Mouse (Mus musculus): Measurements from ENCODE around the gene Tmem135. TPM values are rescaled to one million over a fixed set of nuclear protein-coding genes. Genes with fewer than 3 reads are reported as not detected.

The Tmem135 gene
- 10 to 100 TPM; 49.4 to 51.3 TPM for total RNA-seq (2021)
- long read RNA-seq, experiment 1, transcript Tmem135-201 (15 exons, 3,700 nt), result major isoform, 39 of 50 reads
- long read RNA-seq, experiment 1, partial matches to known transcripts, result 4 of 50 reads
- long read RNA-seq, experiment 1, other reads (novel, unspliced or antisense), result 7 of 50 reads
- long read RNA-seq, experiment 2, transcript Tmem135-201 (15 exons, 3,700 nt), result major isoform, 35 of 41 reads
- long read RNA-seq, experiment 2, partial matches to known transcripts, result 3 of 41 reads
- long read RNA-seq, experiment 2, other reads (novel, unspliced or antisense), result 2 of 41 reads

GRCm38 (mm10) chr7:89404081-89404733, at the start of gene Tmem135, which contains the start of gene Fzd4:
Tmem135 (minus strand) TSS chr7:89404222.
Fzd4 (plus strand) TSS chr7:89404355.
- DNase-seq, result peak; percentile 95 to 97
- intact Hi-C loops (cut with DNase I), result loop anchor here (5.0 kb wide), 1 partner anchor 67 kb away; no protein-coding TSS in a partner anchor

DNA sequence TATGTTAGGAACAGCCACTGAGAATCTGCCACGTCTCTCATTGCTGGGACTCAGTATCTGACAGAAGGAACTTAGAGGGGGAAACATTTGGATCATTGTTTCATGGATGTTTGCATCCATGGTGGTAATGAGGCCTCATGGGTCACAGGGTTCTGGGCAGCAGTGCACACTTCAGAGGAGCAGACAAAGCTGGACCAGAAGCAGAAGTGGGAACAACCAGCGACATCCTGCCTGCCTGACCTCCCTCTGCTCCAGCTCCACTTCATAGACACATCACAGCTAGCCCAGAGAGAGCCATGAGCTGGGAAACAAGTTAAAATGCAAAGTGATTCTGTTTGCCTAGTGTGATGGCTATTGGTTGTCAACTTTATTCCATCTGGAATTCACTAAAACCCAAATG, 46.3 kb upstream of the Tmem135 start:
- intact Hi-C loops (cut with DNase I), result no loop called here

GRCm38 (mm10) chr7:89445137-89445536, 41.1 kb upstream of the Tmem135 start:
- intact Hi-C loops (cut with DNase I), result no loop called here
- no peak for DNase-seq

More for the DNA sequence above, 46.3 kb upstream of the Tmem135 start:
- no peak for DNase-seq

DNA sequence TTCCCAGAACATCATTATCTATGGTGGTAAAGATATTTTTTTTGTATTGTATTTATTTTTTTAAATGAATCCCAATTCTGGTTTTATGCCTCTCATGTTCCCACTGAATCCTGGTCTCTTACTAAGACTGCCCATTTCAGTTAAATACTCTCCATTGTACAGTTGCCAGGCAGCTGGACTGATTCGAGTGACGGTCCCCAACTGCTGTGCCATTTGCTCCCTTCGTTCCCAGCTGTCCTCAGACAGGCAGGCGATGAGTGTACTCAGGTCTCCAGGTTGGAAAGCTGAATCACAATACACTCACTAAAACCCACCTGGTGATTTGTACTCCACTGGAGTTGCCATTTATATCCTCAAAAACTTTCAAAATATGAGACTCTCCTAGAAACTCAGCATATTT, 38.2 kb upstream of the Tmem135 start:
- no peak for DNase-seq

GRCm38 (mm10) chr7:89441291-89441690, 37.3 kb upstream of the Tmem135 start:
- intact Hi-C loops (cut with DNase I), result no loop called here
- no peak for DNase-seq

More for the DNA sequence above, 38.2 kb upstream of the Tmem135 start:
- intact Hi-C loops (cut with DNase I), result no loop called here

- intact Hi-C loops (cut with DNase I), result no loop called here
- peak; percentile 51 to 71 for DNase-seq
Measured at GRCm38 (mm10) chr7:89437589-89437988, 33.6 kb upstream of the Tmem135 start.

DNA sequence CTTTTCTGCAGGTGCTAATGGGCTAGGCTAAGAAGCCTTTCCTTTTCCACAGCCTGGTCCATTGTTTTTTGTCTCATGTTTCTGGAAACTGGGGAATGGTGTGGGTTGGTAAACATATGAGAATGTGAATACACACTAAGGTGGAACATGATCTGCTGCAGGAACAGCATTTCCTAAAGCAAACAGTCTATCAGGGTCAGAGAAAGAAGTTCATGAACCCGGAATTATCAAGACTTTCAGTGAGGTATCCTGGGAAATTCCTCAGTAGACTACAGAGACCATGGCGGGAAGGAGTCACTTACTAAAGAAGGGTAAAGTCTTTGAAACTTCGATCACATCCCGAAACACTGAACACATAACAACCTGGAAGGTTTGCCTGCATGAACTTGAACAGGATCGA, 32.4 kb upstream of the Tmem135 start:
- DNase-seq, result no peak
- intact Hi-C loops (cut with DNase I), result no loop called here

- intact Hi-C loops (cut with DNase I), result no loop called here
- DNase-seq, result no peak
Measured at GRCm38 (mm10) chr7:89433893-89434616, 30.0 kb upstream of the Tmem135 start.

DNA sequence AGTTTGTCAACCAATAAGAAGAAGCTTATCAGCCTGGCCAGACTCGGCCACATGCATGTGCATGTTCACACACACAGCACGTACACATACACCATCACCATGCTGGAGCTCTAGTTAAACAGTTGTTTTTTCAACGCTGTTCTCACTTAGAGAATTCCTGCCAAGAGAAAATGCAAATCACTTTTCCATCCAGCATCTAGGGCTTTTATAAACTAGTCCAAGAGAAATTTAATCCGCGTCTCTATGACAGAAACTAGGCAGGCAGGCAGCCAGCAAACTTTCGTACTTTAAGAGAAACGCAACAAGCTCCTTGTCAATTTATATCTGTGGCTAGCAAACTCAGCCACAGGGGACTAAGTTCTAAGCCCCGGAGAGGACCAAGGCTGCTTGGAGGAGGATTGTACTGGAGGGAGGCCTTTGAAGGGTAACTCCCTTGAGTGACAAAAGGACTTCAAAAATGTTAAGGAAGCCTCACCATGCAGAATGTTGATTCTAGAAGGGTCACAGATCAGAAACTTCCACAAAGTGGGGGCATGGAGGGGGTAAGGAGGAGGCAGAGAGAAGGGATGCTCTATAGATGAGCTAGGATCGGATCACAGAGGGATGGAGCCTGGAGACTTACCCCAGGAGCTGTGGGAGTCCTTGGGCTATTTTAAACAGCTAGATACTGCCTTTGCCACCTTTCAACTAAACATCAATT, 29.3 kb upstream of the Tmem135 start:
- no peak for DNase-seq
- intact Hi-C loops (cut with DNase I), result no loop called here

DNA sequence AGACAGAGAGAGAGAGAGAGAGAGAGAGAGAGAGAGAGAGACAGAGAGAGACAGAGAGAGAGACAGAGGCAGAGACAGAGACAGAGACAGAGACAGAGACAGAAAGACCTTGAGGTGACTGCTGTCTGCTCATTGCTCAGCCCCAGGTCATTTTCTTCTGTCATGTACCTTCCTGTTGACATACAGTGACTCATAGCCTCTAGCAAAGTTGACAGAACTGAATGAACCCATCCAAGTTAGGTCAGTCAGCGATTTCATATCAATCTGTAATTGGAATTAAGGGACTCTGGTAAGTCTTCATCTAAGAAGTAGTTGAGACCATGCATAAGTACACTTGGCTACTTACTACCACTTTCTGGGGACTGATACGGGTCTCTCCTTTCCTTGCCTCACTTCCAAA, 27.2 kb upstream of the Tmem135 start:
- DNase-seq, result no peak
- intact Hi-C loops (cut with DNase I), result no loop called here

- intact Hi-C loops (cut with DNase I), result no loop called here
- no peak for DNase-seq
Measured at GRCm38 (mm10) chr7:89429326-89429725, 25.3 kb upstream of the Tmem135 start.

- intact Hi-C loops (cut with DNase I), result no loop called here
- no peak for DNase-seq
Measured at GRCm38 (mm10) chr7:89428804-89429203, 24.8 kb upstream of the Tmem135 start.

DNA sequence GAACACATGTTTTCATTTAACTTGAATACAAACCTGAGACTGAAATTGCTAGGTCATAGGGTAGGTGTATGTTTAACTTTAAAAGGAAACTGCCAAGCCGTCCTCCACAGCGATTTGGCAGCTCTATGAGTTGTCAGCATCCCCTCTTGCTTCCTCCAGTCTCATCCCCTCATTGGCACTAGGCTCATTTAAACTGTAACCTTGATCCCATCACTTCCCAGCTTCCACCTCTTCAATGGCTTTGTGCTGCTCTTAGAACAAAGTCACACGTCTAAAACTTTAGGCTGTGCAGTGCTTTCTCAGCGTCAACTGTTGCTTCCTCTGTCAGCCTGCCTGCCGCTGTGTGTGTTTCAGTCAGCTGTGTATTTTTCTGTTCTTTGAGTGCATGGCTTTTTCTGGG, 23.1 kb upstream of the Tmem135 start:
- no peak for DNase-seq
- intact Hi-C loops (cut with DNase I), result no loop called here

DNA sequence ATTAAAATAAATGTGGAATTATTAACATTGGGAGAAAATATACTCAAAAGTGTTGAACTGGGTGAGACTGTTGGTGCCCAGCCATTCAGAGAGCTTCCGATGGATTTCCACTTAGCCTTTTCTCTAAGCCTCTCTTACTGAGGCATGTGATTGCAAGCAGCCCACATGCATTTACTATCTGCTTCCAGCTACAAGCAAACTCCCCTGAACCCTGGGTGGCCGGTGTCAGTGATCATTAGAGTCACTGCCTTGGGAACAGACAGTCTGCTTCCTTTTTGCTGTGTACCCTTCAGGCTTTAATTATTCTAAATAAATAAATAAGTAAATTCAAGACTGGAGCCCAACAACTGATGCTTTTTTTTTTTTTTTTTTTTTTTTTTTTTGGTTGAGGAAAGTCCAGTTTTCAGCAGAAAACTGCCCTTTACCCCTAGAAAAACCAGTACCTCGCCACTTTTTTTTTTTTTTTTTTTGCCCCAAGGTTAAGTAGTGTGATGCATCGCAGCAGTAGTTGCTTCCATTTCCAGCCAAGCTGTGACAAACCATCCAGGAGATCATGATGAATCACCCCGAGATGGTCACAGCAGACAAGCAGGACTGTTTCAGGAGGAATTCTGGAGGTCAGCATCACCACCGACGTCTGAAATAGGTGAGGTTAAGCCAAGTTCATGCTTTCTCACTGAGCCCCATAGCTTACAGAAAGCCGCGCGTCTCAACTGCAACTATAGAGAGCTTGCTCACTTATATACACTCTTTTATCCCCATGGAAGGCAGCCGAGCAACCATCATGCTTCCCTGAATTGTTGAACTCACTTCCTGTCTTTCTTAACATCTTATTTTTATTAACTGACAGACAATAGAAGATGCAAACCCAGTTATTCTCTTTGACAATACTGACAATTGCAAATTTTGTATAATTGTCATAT, 22.0 kb upstream of the Tmem135 start:
- DNase-seq, result no peak
- intact Hi-C loops (cut with DNase I), result no loop called here

GRCm38 (mm10) chr7:89424659-89425058, 20.6 kb upstream of the Tmem135 start:
- intact Hi-C loops (cut with DNase I), result no loop called here
- no peak for DNase-seq

DNA sequence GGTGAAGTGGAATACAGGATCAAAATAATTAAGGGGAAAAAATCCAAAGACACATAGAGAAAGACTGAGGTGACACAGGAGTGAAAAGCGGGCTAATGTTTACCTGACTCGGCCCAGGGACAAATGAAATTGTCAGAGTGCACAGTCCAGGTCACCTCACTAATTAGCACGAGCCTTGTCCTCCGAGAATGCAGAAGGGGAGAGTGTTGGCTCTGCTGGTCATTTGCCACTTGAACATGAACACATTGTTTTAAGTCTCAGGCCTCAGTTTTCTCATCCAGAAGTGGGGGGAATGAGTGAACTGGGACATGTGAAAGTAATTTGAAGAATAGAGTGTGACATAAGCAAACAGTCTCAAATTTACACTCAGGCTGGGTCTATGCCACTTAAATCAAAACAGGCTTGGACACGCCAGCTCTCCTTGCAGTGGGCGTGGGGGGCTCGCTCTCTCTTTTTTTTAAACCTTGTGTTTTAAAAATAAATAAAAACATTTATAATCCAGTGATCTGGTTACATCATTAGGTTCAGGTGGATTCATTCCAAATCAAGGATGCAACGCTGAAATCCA, 19.8 kb upstream of the Tmem135 start:
- intact Hi-C loops (cut with DNase I), result no loop called here
- DNase-seq, result no peak

GRCm38 (mm10) chr7:89423194-89423593, 19.2 kb upstream of the Tmem135 start:
- intact Hi-C loops (cut with DNase I), result no loop called here
- no peak for DNase-seq

DNA sequence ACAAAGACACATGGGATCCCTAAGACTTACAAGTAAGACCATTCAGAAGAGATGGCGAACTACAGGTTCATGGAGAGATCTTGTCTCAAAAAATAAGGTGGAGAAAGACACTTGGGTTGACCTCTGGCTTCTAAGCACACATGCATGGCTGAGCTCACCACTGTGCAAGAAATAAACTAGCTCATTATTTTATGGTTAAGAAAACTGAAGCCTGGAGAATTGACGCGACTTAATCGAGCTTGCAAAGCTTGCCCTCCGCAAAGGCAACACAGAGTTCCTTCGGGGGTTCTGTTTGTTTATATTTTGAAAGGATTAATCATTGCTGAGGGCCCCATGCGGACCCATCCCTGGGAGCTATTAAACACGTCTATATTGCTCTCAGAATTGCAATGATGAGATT, 18.6 kb upstream of the Tmem135 start:
- DNase-seq, result no peak
- intact Hi-C loops (cut with DNase I), result no loop called here

DNA sequence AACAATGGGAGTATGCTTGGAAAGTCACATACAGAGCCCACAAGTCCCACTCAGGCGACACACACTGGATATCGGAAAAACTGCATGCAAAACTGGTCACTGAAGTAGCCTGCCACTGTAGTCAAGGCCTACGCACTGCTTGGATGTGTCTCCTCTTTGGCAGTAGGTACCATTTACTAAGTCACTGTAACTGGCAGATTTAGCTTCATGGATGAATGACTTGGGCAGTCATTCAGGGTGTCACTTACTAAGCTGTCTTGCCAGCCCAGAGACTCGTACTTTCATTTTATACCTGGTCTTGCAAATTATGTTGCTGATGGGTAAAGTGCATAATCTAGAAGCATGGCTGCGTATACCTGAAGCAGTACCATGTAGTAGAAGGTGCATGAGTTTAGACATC, 17.3 kb upstream of the Tmem135 start:
- DNase-seq, result no peak
- intact Hi-C loops (cut with DNase I), result no loop called here

All from heart, postnatal 14 days (tissue).